Mouse (Mus musculus) lung, adult 2 months (tissue): ENCODE measurements around the gene Zmiz2. TPM values are rescaled to one million over a fixed set of nuclear protein-coding genes. Genes with fewer than 3 reads are reported as not detected.
"Not testable (repeated sequence)": the region's sequence is repeated elsewhere in the genome, so short reads cannot be mapped to it uniquely, and the experiment has no call there.

Experiments used
- DNase-seq: peaks from one replicate; pipeline ENCODE4 v3.0.0; 2022
- H3K4me1 ChIP-seq: fragments of 200-500 bp; 2 replicates; pipeline ENCODE4 v1.6.1; 2011; ENCODE audit warnings: low read length; ENCODE audit not compliant: control insufficient read depth, insufficient read depth
- H3K4me3 ChIP-seq: fragments of 200-500 bp; replicated peaks from 2 replicates; pipeline ENCODE3; 2011; ENCODE audit warnings: low read depth, mild to moderate bottlenecking, control low read depth, low read length; ENCODE audit errors: extremely low read depth
- CTCF ChIP-seq: fragments of 200-500 bp; IDR thresholded peaks from 2 replicates; pipeline ENCODE4 v1.5.1; 2011; ENCODE audit warnings: mild to moderate bottlenecking, low read length, control low read depth; ENCODE audit not compliant: insufficient read depth
- POLR2A ChIP-seq: fragments of 200-500 bp; IDR thresholded peaks from 2 replicates; pipeline ENCODE4 v1.6.1; 2011; ENCODE audit warnings: low read depth, mild to moderate bottlenecking, control low read depth, low read length, borderline replicate concordance; ENCODE audit errors: extremely low read depth
- WGBS: fragments of 180-500 bp; shearing (Covaris S2); methylation state at CpG from one replicate; pipeline ENCODE4 v1.1.7; 2018; 5-methylcytosine and 5-hydroxymethylcytosine counted together
- polyA plus RNA-seq: library from polyadenylated mRNA; depleted of rRNA; stranded (reverse); fragments of >200 nt; gene quantifications from 2 replicates; pipeline ENCODE4 v1.2.3, GENCODE M21; 2012; rRNA removed

Zmiz2 gene
- polyA plus RNA-seq, 1 experiment = 58.5 TPM

- 91% methylated on average over 4 of the region's 4 CpGs for WGBS
- Histone ChIP-seq H3K4me1 (peaks cover 6% of the 10 kb centered on the region; the same call in 1 of the 2 replicates), H3K4me3 (no peak overlapping the region)
- DNase-seq = no peak
- no peak for TF ChIP-seq POLR2A
- no peak for TF ChIP-seq CTCF
Observed at GRCm38 (mm10) chr11:6442566-6442965, 53.7 kb downstream of the Zmiz2 start.

- Histone ChIP-seq H3K4me1 (peaks cover 6% of the 10 kb centered on the region; the same call in 1 of the 2 replicates), H3K4me3 (no peak overlapping the region)
- TF ChIP-seq POLR2A (no peak), CTCF (no peak)
- no peak for DNase-seq
- WGBS = 38% methylated on average over 4 of the region's 4 CpGs
Observed at GRCm38 (mm10) chr11:6443102-6443501, 54.2 kb downstream of the Zmiz2 start.

- under 1% methylated on average over 10 of the region's 10 CpGs for WGBS
- no peak for DNase-seq
- Histone ChIP-seq H3K4me3 (peak overlapping the region; percentile 96), H3K4me1 (peaks cover 6% of the 10 kb centered on the region; the same call in 1 of the 2 replicates)
- no peak for TF ChIP-seq CTCF
- TF ChIP-seq POLR2A = no peak
Observed at GRCm38 (mm10) chr11:6443727-6444076, 54.8 kb downstream of the Zmiz2 start.

- TF ChIP-seq POLR2A (peak; percentile 44; the same call in 1 of the 2 replicates), CTCF (no peak)
- WGBS = under 1% methylated on average over 79 of the region's 80 CpGs
- DNase-seq = peak; percentile 99
- peaks cover 6% of the 10 kb centered on the region; the same call in 1 of the 2 replicates for H3K4me1 ChIP-seq
- peak within 1 kb of the TSS; percentile 96 for H3K4me3 ChIP-seq
Observed at GRCm38 (mm10) chr11:6444077-6444853, 55.4 kb downstream of the Zmiz2 start, which contains the start of gene H2afv. H2afv (minus strand) TSS chr11:6444443.

GRCm38 (mm10) chr11:6445441-6445840 is 56.6 kb downstream of the Zmiz2 start:
- 72% methylated on average over 4 of the region's 4 CpGs for WGBS
- no peak for TF ChIP-seq CTCF
- Histone ChIP-seq H3K4me1 (peaks cover 6% of the 10 kb centered on the region; the same call in 1 of the 2 replicates), H3K4me3 (no peak overlapping the region)
- no peak for DNase-seq

GRCm38 (mm10) chr11:6445951-6446350 is 57.1 kb downstream of the Zmiz2 start:
- 67% methylated on average over 7 of the region's 7 CpGs for WGBS
- Histone ChIP-seq H3K4me1 (peaks cover 6% of the 10 kb centered on the region; the same call in 1 of the 2 replicates), H3K4me3 (no peak overlapping the region)
- no peak for DNase-seq
- no peak for TF ChIP-seq CTCF
- TF ChIP-seq POLR2A = no peak

- no peak for DNase-seq
- 76% methylated on average over 4 of the region's 4 CpGs for WGBS
- no peak overlapping the region for H3K4me3 ChIP-seq
- TF ChIP-seq CTCF = no peak
- no peak for TF ChIP-seq POLR2A
- peaks cover 6% of the 10 kb centered on the region; the same call in 1 of the 2 replicates for H3K4me1 ChIP-seq
Observed at GRCm38 (mm10) chr11:6447493-6447892, 58.6 kb downstream of the Zmiz2 start.

- not testable (repeated sequence) for H3K4me3 ChIP-seq, DNase-seq, H3K4me1 ChIP-seq
- 90% methylated on average over 5 of the region's 5 CpGs for WGBS
Observed at GRCm38 (mm10) chr11:6448155-6448554, 59.3 kb downstream of the Zmiz2 start.

Other genes with a start within 250 kb of the Zmiz2 start
- 0.11 TPM in 1 of 2 replicates, not detected in the other for gene A730071L15Rik, start 189.0 kb upstream of the Zmiz2 start, polyA plus RNA-seq
- 29.4 and 52.9 TPM in 2 replicates for gene Nudcd3, start 188.7 kb upstream of the Zmiz2 start, polyA plus RNA-seq
- 0.09 and 0.34 TPM in 2 replicates for gene Npc1l1, start 158.9 kb upstream of the Zmiz2 start, polyA plus RNA-seq
- gene Ddx56, start 121.3 kb upstream of the Zmiz2 start, polyA plus RNA-seq = 20.1 and 25.2 TPM in 2 replicates
- 87.0 and 111 TPM in 2 replicates for gene Tmed4, start 114.2 kb upstream of the Zmiz2 start, polyA plus RNA-seq
- 129 and 181 TPM in 2 replicates for gene Ogdh, start 97.4 kb upstream of the Zmiz2 start, polyA plus RNA-seq
- 407 and 532 TPM in 2 replicates for gene Ppia, start 26.4 kb downstream of the Zmiz2 start, polyA plus RNA-seq
- 39.1 and 51.4 TPM in 2 replicates for gene H2afv, start 55.4 kb downstream of the Zmiz2 start, polyA plus RNA-seq
- 10.7 and 11.0 TPM in 2 replicates for gene Purb, start 86.8 kb downstream of the Zmiz2 start, polyA plus RNA-seq
- 37.1 and 52.3 TPM in 2 replicates for gene Myo1g, start 131.9 kb downstream of the Zmiz2 start, polyA plus RNA-seq
- 77.3 and 100 TPM in 2 replicates for gene Ccm2, start 157.8 kb downstream of the Zmiz2 start, polyA plus RNA-seq
- 2.8 and 4.4 TPM in 2 replicates for gene Nacad, start 217.0 kb downstream of the Zmiz2 start, polyA plus RNA-seq
- 51.6 and 53.3 TPM in 2 replicates for gene Tbrg4, start 237.0 kb downstream of the Zmiz2 start, polyA plus RNA-seq
- not detected in 2 replicates for gene Wap, start 249.6 kb downstream of the Zmiz2 start, polyA plus RNA-seq